Mouse (Mus musculus) bone marrow, adult 2 months (tissue): ENCODE data around the gene Tgif1.

Source experiments
- CTCF ChIP-seq: fragments of 200-500 bp; IDR thresholded peaks from 2 replicates; pipeline ENCODE4 v1.5.1; 2011; ENCODE audit warnings: low read length, control low read depth; ENCODE audit not compliant: control insufficient read depth, insufficient read depth
- POLR2A ChIP-seq: fragments of 200-500 bp; IDR thresholded peaks from 2 replicates; pipeline ENCODE4 v1.6.1; 2011; ENCODE audit warnings: low read depth, mild to moderate bottlenecking, control low read depth, low read length, borderline replicate concordance; ENCODE audit not compliant: control insufficient read depth

DNA sequence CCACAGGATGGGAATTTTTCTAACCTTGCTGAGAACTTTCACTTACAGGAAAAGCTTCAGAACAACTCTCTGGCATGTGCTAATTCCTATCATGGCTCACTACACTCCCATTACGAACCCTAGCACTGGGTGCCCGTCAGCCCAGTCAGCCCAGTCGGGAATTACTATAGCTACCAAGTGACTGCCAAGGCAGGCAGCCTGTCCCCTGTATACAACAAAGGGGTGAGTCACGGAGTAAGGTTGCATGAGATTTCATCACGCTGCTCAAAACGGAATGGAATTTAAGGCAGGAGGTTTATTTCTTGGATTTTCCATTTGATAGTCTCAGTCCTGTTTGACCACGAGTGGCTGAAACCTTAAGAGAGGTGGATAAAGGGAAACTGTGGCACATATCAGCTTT lies 16.5 kb downstream of the Tgif1 start:
- no peak for TF ChIP-seq CTCF
- no peak for TF ChIP-seq POLR2A
